Mouse (Mus musculus) heart, embryonic 12.5 days (tissue): ENCODE measurements around the gene Dennd4c. TPM values are rescaled to one million over a fixed set of nuclear protein-coding genes. Genes with fewer than 3 reads are reported as not detected.
A peak's percentile ranks its signal among the peaks of the same experiment; 100 is the strongest.

Source experiments
- ATAC-seq: fragments of 200-750 bp; cut with Nextera tagmentation; 2 replicates; pipeline ENCODE4 v1.8.0; 2017; ENCODE audit warnings: moderate TSS enrichment, moderate library complexity; ENCODE audit not compliant: insufficient number of reproducible peaks, low FRiP score
- H3K27ac ChIP-seq: fragments of 300-500 bp; sonication (generic); 2 replicates; pipeline ENCODE4 v1.5.1; 2016; ENCODE audit warnings: mild to moderate bottlenecking, moderate library complexity; ENCODE audit not compliant: poor library complexity, severe bottlenecking
- H3K27me3 ChIP-seq: fragments of 300-500 bp; sonication (generic); replicated peaks from 2 replicates; pipeline ENCODE4 v1.6.1; 2016; ENCODE audit warnings: mild to moderate bottlenecking, moderate library complexity
- H3K36me3 ChIP-seq: fragments of 300-500 bp; sonication (generic); 2 replicates; pipeline ENCODE4 v1.6.1; 2016; ENCODE audit warnings: mild to moderate bottlenecking, moderate library complexity
- H3K4me1 ChIP-seq: fragments of 300-500 bp; sonication (generic); replicated peaks from 2 replicates; pipeline ENCODE4 v1.6.1; 2016; ENCODE audit warnings: mild to moderate bottlenecking
- H3K4me2 ChIP-seq: fragments of 300-500 bp; sonication (generic); 2 replicates; pipeline ENCODE4 v1.6.1; 2016; ENCODE audit warnings: mild to moderate bottlenecking, moderate library complexity
- H3K4me3 ChIP-seq: fragments of 300-500 bp; sonication (generic); 2 replicates; pipeline ENCODE4 v1.5.1; 2016; ENCODE audit warnings: mild to moderate bottlenecking
- H3K9ac ChIP-seq: fragments of 300-500 bp; sonication (generic); 2 replicates; pipeline ENCODE4 v1.6.1; 2016; ENCODE audit warnings: mild to moderate bottlenecking, moderate library complexity
- H3K9me3 ChIP-seq: fragments of 300-500 bp; sonication (generic); replicated peaks from 2 replicates; pipeline ENCODE4 v1.6.1; 2016; ENCODE audit warnings: mild to moderate bottlenecking, moderate library complexity
- WGBS: fragments of 180-500 bp; shearing (Covaris S2); methylation state at CpG from one replicate; pipeline ENCODE4 v1.1.7; 2016; 5-methylcytosine and 5-hydroxymethylcytosine counted together
- polyA plus RNA-seq: library from polyadenylated mRNA; unstranded; fragments of >200 nt; fragmentation: Nextera tagmentation; extraction: Ambion mirVana; gene quantifications from 2 replicates; pipeline ENCODE4 v1.2.1, GENCODE M21; 2016

Gene Dennd4c
- polyA plus RNA-seq, 1 experiment from 2014 or later = 7.7 TPM

GRCm38 (mm10) chr4:86721856-86722358, 26.4 kb upstream of the Dennd4c start:
- no peak for ATAC-seq
- peaks cover 20% of the 10 kb centered on the region for H3K4me1 ChIP-seq
- WGBS = 76% methylated on average over 8 of the region's 8 CpGs
- H3K9ac ChIP-seq = no peak overlapping the region
- no peaks in the 10 kb centered on the region for H3K9me3 ChIP-seq
- no peak overlapping the region for H3K4me3 ChIP-seq
- no peak overlapping the region for H3K27ac ChIP-seq
- no peaks in the 10 kb centered on the region for H3K36me3 ChIP-seq
- no peak overlapping the region for H3K4me2 ChIP-seq
- H3K27me3 ChIP-seq = no peaks in the 10 kb centered on the region

- WGBS = 10% methylated on average over 4 of the region's 4 CpGs
Observed at GRCm38 (mm10) chr4:86725175-86725574, 23.2 kb upstream of the Dennd4c start.

GRCm38 (mm10) chr4:86726141-86726540, 22.2 kb upstream of the Dennd4c start:
- Histone ChIP-seq H3K4me3 (no peak overlapping the region), H3K27me3 (no peaks in the 10 kb centered on the region), H3K27ac (no peak overlapping the region), H3K36me3 (no peaks in the 10 kb centered on the region), H3K9me3 (no peaks in the 10 kb centered on the region), H3K4me1 (peaks cover 12% of the 10 kb centered on the region), H3K4me2 (no peak overlapping the region), H3K9ac (no peak overlapping the region)
- 92% methylated on average over 5 of the region's 5 CpGs for WGBS
- no peak for ATAC-seq

More at GRCm38 (mm10) chr4:86725175-86725574, 23.2 kb upstream of the Dennd4c start:
- Histone ChIP-seq H3K9ac (no peak overlapping the region), H3K4me2 (peak overlapping the region; percentile 35; the same call in 1 of the 2 replicates), H3K27ac (peak overlapping the region; percentile 19; the same call in 1 of the 2 replicates), H3K9me3 (no peaks in the 10 kb centered on the region), H3K4me1 (peaks cover 12% of the 10 kb centered on the region), H3K27me3 (no peaks in the 10 kb centered on the region), H3K36me3 (no peaks in the 10 kb centered on the region), H3K4me3 (no peak overlapping the region)
- peak; percentile 53; the same call in 1 of the 2 replicates for ATAC-seq

GRCm38 (mm10) chr4:86729829-86730228, 18.5 kb upstream of the Dennd4c start:
- H3K36me3 ChIP-seq = no peaks in the 10 kb centered on the region
- no peaks in the 10 kb centered on the region for H3K27me3 ChIP-seq
- ATAC-seq = no peak
- H3K4me2 ChIP-seq = no peak overlapping the region
- no peak overlapping the region for H3K4me3 ChIP-seq
- peaks cover 11% of the 10 kb centered on the region for H3K4me1 ChIP-seq
- H3K9ac ChIP-seq = no peak overlapping the region
- WGBS = 81% methylated on average over 6 of the region's 6 CpGs
- no peak overlapping the region for H3K27ac ChIP-seq
- H3K9me3 ChIP-seq = peaks cover 7% of the 10 kb centered on the region; the same call in 1 of the 2 replicates

- no peak overlapping the region for H3K27ac ChIP-seq
- H3K27me3 ChIP-seq = no peaks in the 10 kb centered on the region
- peaks cover 7% of the 10 kb centered on the region; the same call in 1 of the 2 replicates for H3K9me3 ChIP-seq
- peaks cover 8% of the 10 kb centered on the region for H3K4me1 ChIP-seq
- H3K36me3 ChIP-seq = no peaks in the 10 kb centered on the region
- H3K9ac ChIP-seq = no peak overlapping the region
- H3K4me2 ChIP-seq = no peak overlapping the region
- no peak for ATAC-seq
- H3K4me3 ChIP-seq = no peak overlapping the region
- 83% methylated on average over 19 of the region's 19 CpGs for WGBS
Observed at GRCm38 (mm10) chr4:86734088-86734841, 14.1 kb upstream of the Dennd4c start.

- no peaks in the 10 kb centered on the region for H3K27me3 ChIP-seq
- no peak overlapping the region for H3K4me3 ChIP-seq
- WGBS = 19% methylated on average over 5 of the region's 5 CpGs
- peaks cover 9% of the 10 kb centered on the region; the same call in 1 of the 2 replicates for H3K9me3 ChIP-seq
- H3K4me1 ChIP-seq = peaks cover 11% of the 10 kb centered on the region
- H3K27ac ChIP-seq = no peak overlapping the region
- H3K36me3 ChIP-seq = no peaks in the 10 kb centered on the region
- H3K9ac ChIP-seq = no peak overlapping the region
- H3K4me2 ChIP-seq = no peak overlapping the region
- ATAC-seq = no peak; the same call in 1 of the 2 replicates
Observed at GRCm38 (mm10) chr4:86739308-86739993, 8.9 kb upstream of the Dennd4c start.

GRCm38 (mm10) chr4:86749361-86749841, 1.0 kb downstream of the Dennd4c start:
- Histone ChIP-seq H3K9ac (peak overlapping the region; percentile 95), H3K36me3 (no peaks in the 10 kb centered on the region), H3K4me2 (peak overlapping the region; percentile 87), H3K4me3 (peak overlapping the region; percentile 84), H3K27ac (peak overlapping the region; percentile 78; the same call in 1 of the 2 replicates), H3K27me3 (no peaks in the 10 kb centered on the region), H3K4me1 (peaks cover 22% of the 10 kb centered on the region), H3K9me3 (no peaks in the 10 kb centered on the region)
- no peak for ATAC-seq
- under 1% methylated on average over 13 of the region's 13 CpGs for WGBS

- no peaks in the 10 kb centered on the region for H3K9me3 ChIP-seq
- no peak overlapping the region for H3K27ac ChIP-seq
- H3K4me3 ChIP-seq = 0 out of 2 replicates have a peak overlapping the region, but pooled peaks have one; percentile 15
- WGBS = 75% methylated on average over 10 of the region's 10 CpGs
- ATAC-seq = no peak
- peaks cover 22% of the 10 kb centered on the region for H3K4me1 ChIP-seq
- H3K9ac ChIP-seq = no peak overlapping the region
- H3K27me3 ChIP-seq = no peaks in the 10 kb centered on the region
- H3K36me3 ChIP-seq = no peaks in the 10 kb centered on the region
- peak overlapping the region; percentile 48 for H3K4me2 ChIP-seq
Observed at GRCm38 (mm10) chr4:86750346-86750945, 2.1 kb downstream of the Dennd4c start.

- H3K9ac ChIP-seq = no peak overlapping the region
- ATAC-seq = no peak
- no peak overlapping the region for H3K4me3 ChIP-seq
- H3K4me2 ChIP-seq = no peak overlapping the region
- H3K4me1 ChIP-seq = peaks cover 7% of the 10 kb centered on the region
- H3K27me3 ChIP-seq = no peaks in the 10 kb centered on the region
- H3K36me3 ChIP-seq = peaks cover 9% of the 10 kb centered on the region
- peaks cover 4% of the 10 kb centered on the region; the same call in 1 of the 2 replicates for H3K9me3 ChIP-seq
- no peak overlapping the region for H3K27ac ChIP-seq
Observed at GRCm38 (mm10) chr4:86764307-86764706, 16.0 kb downstream of the Dennd4c start.

- ATAC-seq = peak; percentile 71
- H3K4me2 ChIP-seq = no peak overlapping the region
Observed at GRCm38 (mm10) chr4:86777587-86777986, 29.2 kb downstream of the Dennd4c start.

GRCm38 (mm10) chr4:86810604-86811003, 62.2 kb downstream of the Dennd4c start:
- no peaks in the 10 kb centered on the region for H3K4me1 ChIP-seq
- no peak overlapping the region for H3K9ac ChIP-seq
- ATAC-seq = no peak
- peaks cover 26% of the 10 kb centered on the region for H3K36me3 ChIP-seq
- H3K4me3 ChIP-seq = no peak overlapping the region
- no peak overlapping the region for H3K4me2 ChIP-seq
- no peaks in the 10 kb centered on the region for H3K27me3 ChIP-seq
- no peak overlapping the region for H3K27ac ChIP-seq
- 58% methylated on average over 2 of the region's 2 CpGs for WGBS
- H3K9me3 ChIP-seq = no peaks in the 10 kb centered on the region

More at GRCm38 (mm10) chr4:86777587-86777986, 29.2 kb downstream of the Dennd4c start:
- Histone ChIP-seq H3K9ac (no peak overlapping the region), H3K4me3 (no peak overlapping the region), H3K36me3 (peaks cover 19% of the 10 kb centered on the region), H3K9me3 (no peaks in the 10 kb centered on the region), H3K27me3 (no peaks in the 10 kb centered on the region), H3K4me1 (peaks cover 7% of the 10 kb centered on the region), H3K27ac (no peak overlapping the region)
- WGBS = 50% methylated on average over 9 of the region's 9 CpGs
